Mouse (Mus musculus) right cerebral cortex, postnatal 36 days (tissue): ENCODE data around the gene 9330159F19Rik.

Experiments used
- DNase-seq, 2 experiments: peaks; one replicate each; pipeline ENCODE4 v3.0.0; 2022; ENCODE audit warnings: low spot score in 2 of 2, mixed read lengths in 1 of 2

9330159F19Rik gene

GRCm38 (mm10) chr10:29211453-29211852, at the start of gene 9330159F19Rik:
Gene 9330159F19Rik, plus strand, starts transcription at chr10:29211606.
- peak in 1 of 2 experiments; percentile 56 for DNase-seq

GRCm38 (mm10) chr10:29161664-29162063, 49.7 kb upstream of the 9330159F19Rik start:
- no peak for DNase-seq

DNA sequence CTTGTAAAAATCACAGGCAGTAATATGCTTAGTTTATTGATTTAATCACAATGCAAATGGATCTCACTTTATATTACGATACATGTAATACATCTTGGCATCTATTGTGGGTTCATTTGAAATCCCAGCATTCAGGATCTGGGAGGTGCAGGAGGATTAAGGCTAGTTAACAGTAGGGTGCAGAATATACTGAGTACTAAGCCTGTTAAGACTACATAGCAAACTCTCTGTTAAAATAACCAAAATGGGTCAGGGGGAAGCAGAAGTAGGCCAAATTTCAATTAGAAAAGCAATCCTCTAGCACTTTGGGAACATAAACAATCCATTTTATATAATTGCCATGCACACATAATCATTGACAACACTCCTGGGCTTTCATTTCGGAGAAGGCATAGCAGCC, 37.6 kb upstream of the 9330159F19Rik start:
- no peak for DNase-seq

GRCm38 (mm10) chr10:29175656-29176055, 35.8 kb upstream of the 9330159F19Rik start:
- no peak for DNase-seq

- no peak for DNase-seq
Measured at GRCm38 (mm10) chr10:29176881-29177280, 34.5 kb upstream of the 9330159F19Rik start.

GRCm38 (mm10) chr10:29178003-29178402, 33.4 kb upstream of the 9330159F19Rik start:
- peak; percentile 62 to 71 for DNase-seq

DNA sequence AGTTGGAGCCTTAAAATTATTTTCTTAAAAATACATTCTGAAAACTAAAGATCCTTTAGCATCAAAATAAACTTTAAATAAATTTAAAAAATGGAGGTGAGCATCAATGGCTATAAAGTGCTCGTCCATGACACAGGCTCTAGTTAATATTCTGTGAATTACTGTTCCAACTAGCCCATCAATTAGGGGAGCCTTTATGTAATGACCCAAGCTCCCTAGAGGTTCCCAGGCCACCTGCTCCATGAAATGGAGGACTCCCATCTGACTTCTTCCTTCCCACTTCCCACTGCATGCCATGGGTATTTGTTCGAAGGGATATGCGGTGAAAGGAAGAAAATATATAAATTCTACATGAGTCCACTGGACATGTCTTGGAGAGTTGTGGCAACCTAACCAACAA, 31.2 kb upstream of the 9330159F19Rik start:
- DNase-seq: no peak

DNA sequence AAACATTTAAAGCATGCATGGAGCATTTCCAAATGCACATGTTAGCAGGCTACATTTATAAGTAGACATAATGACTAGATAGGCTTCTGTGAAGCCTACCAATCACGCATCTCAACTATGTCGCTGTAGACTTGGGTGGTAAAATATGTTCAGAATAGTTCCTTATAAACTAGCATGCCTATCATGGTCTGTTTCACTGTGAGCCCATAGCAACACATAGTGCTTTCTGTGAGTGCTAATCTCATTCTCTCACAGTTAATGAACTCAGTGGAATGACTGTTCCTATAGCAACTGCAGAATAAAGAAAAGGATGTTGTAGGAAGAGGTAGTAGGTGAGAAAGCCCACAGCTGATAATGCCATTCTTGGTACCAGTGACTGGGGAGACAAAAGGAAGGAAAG, 30.4 kb upstream of the 9330159F19Rik start:
- DNase-seq: no peak

DNA sequence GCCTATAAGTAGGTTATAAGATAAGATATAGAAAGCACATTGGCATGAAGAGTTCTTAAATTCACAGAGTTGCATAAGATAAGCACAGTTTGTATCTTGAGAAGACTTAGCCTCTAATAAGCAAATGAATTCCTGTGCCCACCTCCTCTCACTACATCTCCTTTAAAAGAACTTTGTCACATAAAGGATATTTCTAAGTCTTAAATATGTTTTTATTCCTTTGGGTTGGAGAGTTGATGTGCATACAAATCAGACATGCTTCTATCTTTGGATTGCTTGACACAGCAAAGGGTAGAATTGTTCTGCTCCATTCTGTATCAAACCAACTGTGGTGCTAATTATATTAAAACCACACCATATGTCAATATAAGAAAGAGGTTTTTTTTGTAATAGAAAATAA, 17.6 kb upstream of the 9330159F19Rik start:
- no peak for DNase-seq

DNA sequence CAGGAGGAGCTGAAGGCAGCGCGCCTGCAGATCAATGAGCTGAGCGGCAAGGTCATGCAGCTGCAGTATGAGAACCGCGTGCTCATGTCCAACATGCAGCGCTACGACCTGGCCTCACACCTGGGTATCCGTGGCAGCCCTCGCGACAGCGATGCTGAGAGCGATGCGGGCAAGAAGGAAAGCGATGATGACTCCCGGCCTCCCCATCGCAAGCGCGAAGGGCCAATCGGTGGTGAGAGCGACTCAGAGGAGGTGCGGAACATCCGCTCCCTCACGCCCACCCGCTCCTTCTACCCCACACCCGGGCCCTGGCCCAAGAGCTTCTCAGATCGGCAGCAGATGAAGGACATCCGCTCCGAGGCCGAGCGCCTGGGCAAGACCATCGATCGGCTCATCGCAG, 14.6 kb upstream of the 9330159F19Rik start:
- DNase-seq: no peak

GRCm38 (mm10) chr10:29198642-29199041, 12.8 kb upstream of the 9330159F19Rik start, which contains the start of gene Gm49353:
Gene Gm49353, plus strand, starts transcription at chr10:29198954.
- no peak for DNase-seq

DNA sequence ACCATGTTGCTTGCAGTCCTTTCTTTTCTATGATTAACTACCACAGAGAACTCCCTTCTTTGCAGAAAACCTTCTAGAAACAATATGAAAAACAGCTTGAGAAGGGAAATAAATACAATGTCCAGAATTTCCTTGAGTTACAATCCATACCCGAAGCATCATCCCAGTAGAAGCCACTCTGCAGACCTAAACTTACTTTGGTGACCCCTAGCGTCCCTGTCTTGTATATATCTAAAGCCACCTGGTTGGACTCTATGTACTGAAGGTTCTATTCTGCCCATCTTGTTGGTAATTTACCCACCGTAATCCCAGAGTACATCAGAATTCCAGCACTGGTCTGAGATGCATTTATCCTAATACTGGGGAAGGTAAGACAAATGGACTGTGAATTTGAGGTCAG, 11.6 kb upstream of the 9330159F19Rik start:
- DNase-seq: no peak

DNA sequence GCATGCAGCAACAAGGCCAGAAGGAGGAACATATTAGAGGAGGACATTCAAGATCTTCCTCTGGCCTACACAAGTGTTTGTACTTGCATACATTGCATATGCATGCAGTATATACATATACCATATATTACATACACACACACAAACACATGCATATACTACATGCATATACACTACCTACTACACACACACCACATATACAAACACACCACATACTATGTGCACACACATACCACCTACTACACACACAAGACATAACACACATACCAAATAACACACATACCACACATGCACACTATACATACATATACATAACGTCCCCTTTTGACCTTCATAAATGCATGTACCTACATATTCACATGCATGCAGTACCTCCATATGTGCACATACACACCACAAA, 10.8 kb upstream of the 9330159F19Rik start:
- DNase-seq: no peak

- no peak for DNase-seq
Measured at GRCm38 (mm10) chr10:29206730-29207129, 4.7 kb upstream of the 9330159F19Rik start.

- DNase-seq: no peak
Measured at GRCm38 (mm10) chr10:29208735-29209134, 2.7 kb upstream of the 9330159F19Rik start.

GRCm38 (mm10) chr10:29213534-29214100, 2.2 kb downstream of the 9330159F19Rik start:
- peak in 1 of 2 experiments; percentile 62 for DNase-seq

DNA sequence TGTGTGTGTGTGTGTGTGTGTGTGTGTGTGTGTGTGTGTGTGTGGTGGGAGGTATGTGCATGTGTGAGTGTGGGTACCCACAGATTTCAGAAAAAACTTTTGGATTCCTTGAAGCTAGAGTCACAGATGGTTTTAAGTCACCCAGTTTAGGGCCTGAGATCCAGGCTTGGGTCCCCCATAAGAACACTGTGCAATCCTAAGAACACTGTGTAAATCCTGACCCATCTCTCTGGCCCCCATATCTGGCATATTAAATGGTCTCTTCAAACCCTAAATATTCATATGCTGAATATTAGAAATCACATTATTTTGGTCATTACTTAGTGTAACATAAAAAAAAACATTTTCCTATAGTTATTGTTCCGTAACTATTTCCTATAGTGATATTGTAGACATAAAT, 5.6 kb downstream of the 9330159F19Rik start:
- no peak for DNase-seq

DNA sequence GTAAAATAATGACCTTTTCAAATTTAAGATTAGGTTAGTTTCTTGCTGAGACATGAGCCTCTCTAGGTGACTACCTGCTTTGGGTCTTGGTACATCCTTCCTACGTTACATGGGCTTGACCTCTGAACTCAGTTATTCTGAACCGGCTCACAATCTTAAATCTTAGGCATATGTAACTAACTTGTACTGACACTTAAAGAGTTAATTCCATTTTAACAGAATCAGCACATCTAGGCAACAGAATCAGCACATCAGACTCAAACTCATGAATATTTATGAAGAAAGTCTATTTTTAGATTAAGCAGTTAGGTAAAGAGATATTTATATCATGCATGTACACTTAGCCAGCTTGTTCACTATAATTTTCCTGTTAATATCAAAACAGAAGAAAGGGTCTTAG, 6.0 kb downstream of the 9330159F19Rik start:
- no peak for DNase-seq

GRCm38 (mm10) chr10:29225329-29225728, 13.9 kb downstream of the 9330159F19Rik start:
- DNase-seq: no peak

DNA sequence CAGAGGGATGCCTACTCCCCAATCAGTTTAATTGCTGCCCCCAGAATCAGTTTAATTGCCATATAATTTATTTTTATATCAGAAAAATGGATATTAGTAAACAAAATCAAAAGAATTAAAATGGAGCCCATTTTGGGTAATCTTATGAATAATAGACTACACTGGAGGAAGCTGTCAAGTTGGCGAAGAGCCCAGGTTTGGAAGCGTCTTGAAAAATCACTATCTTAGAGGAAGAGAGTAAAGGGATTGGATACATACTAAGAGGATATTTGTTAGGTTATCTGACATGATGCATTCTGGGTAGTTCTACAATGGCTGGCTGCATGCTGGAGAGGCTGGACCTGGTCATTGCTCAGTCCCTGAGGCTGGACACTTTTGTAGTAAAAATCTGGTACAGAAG, 19.8 kb downstream of the 9330159F19Rik start:
- no peak for DNase-seq
